Mouse (Mus musculus) left cerebral cortex, adult 2 months (tissue): ENCODE data around the gene Phlda1. TPM values are rescaled to one million over a fixed set of nuclear protein-coding genes. Genes with fewer than 3 reads are reported as not detected.
"Not testable (repeated sequence)": the region's sequence is repeated elsewhere in the genome, so short reads cannot be mapped to it uniquely, and the experiment has no call there.

ENCODE experiments used
- DNase-seq, 2 experiments: peaks; one replicate each; pipeline ENCODE4 v3.0.0; 2021 to 2022; ENCODE audit warnings: low spot score in 2 of 2, mixed read lengths in 1 of 2; ENCODE audit errors: extremely low spot score in 1 of 2
- H3K27ac ChIP-seq: fragments of 200-600 bp; 2 replicates; pipeline ENCODE4 v1.8.1; 2022
- H3K4me3 ChIP-seq: fragments of 200-600 bp; 2 replicates; pipeline ENCODE4 v1.8.1; 2022
- CTCF ChIP-seq: fragments of 200-600 bp; IDR thresholded peaks from 2 replicates; pipeline ENCODE4 v1.8.1; 2022; ENCODE audit warnings: antibody characterized with exemption, mild to moderate bottlenecking, moderate library complexity
- intact Hi-C: fragments of 180-260 bp; cut with DNase I; formaldehyde crosslinking; loops from one replicate; pipeline ENCODE4 v1.15.1; 2025
- total RNA-seq, 2 experiments: library from RNA; stranded (reverse); gene quantifications; 2 replicates each; pipeline ENCODE4 v1.2.3; 2021

Phlda1 gene
- total RNA-seq, 2 experiments from 2014 or later: 31.3 to 42.2 TPM

DNA sequence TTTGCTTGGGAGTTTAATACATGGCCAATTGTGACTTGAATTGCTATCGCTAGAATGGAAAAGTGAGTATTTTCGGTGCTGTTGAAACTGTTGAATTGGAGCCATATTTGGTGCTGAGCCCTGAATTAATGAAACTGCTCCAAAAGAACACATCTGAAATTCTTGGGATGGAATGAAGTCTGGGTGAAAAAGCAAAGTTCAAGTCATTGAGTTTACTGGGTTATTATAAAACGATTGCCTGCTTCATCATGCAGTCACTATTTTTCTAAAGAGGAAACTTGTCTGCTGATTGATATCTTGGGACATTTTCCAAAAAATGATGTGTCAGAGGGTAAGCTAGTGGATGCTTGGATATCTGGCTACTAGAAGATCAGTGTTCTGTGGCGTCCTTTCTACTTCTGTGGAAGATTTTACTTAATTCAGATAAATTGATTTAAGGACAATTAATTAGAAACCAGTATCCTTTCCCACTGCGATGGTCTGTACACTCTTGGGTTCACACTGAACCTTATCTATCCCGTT is 29.0 kb upstream of the Phlda1 start:
- H3K27ac ChIP-seq: no peak overlapping the region
- no peak for TF ChIP-seq CTCF
- intact Hi-C loops: loop anchor here (1.0 kb wide), 1 partner anchor 87 kb away; no protein-coding TSS in a partner anchor
- no peak for DNase-seq
- no peak overlapping the region for H3K4me3 ChIP-seq

DNA sequence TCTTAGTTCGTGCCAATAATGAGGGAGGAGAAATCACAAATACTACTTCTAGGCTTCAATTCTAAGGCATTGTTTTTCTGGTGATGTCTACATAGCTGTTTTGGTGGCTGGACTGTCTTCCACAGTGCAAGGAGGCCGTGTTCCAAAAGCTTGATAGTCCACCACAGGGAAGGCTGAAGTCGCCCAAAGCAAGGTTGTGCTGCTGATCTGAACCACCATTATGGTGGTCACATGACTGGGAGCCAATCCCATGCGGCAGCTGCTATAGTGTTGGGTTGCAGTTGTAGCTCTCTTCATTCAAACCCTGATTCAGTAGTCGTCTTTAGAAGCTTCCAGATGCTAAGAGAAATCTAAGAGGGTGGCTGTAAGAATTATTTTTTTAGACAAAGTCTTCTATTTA is 26.5 kb upstream of the Phlda1 start:
- DNase-seq: no peak
- intact Hi-C loops: no loop called here
- no peak for TF ChIP-seq CTCF
- Histone ChIP-seq H3K27ac (no peak overlapping the region; the same call in 1 of the 2 replicates), H3K4me3 (no peak overlapping the region)

DNA sequence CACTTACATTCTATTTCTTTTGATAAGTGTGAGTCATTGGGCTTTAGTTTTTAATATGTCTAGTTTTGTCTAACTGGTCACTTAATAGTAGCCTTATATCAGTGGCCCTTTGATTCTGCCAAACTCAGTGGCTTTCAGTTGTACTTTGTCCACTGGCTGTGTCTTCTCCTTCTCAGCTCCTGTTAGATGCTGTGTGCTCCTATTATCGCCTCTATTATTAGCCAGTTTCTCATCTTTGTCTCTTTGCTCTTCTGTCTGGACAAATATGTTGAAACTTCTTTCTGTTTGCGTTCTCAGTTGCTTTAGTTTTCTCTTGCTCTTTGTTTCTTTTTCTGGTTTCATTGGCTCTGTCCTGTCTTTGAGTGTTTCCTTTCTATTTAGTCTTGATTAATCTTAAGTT is 23.4 kb upstream of the Phlda1 start:
- no peak overlapping the region for H3K4me3 ChIP-seq
- no peak for TF ChIP-seq CTCF
- H3K27ac ChIP-seq: no peak overlapping the region
- no peak for DNase-seq
- intact Hi-C loops: no loop called here

DNA sequence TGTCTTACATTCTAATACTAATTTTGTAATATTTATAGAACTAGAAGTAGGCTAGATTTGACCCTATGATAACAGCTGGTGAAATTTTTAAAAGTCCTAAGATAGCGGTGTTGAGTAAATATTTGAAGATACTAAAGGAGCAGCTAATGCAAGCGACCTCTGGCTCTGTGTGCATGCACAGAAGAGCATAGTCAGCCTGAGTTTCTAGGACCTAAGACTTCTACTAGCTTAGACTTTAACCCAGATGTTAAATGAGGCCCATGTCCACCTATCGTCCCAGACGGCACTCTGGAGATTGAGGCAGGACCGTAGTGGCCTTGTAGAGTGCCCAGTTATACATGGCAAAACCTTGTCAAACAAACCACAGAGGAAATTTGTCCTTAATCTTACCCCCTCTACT is 22.0 kb upstream of the Phlda1 start:
- intact Hi-C loops: no loop called here
- Histone ChIP-seq H3K27ac (no peak overlapping the region), H3K4me3 (no peak overlapping the region)
- DNase-seq: no peak
- TF ChIP-seq CTCF: no peak

DNA sequence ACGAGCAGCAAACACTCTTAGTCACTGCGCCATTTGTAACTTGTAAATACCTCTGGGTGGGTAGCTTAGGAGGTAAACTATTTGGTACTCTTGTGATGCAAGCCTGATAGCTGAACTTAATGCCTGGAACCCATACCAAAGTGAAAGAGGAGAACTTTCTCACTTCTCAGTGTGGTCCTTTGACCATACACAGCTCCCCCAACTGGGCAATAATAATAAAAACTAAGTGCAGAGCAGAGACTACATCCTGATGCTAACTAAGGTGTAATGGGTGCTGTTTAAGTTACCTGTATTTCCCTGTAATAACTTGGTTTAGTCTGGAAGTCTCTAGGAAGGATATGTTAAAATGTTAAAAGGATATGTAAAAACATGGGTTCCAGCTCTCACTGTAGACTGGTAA is 17.3 kb upstream of the Phlda1 start:
- intact Hi-C loops: loop anchor here (2.0 kb wide), 1 partner anchor 190 kb away; the partner anchor contains the start of gene Bbs10
- peak; percentile 35 for TF ChIP-seq CTCF

DNA sequence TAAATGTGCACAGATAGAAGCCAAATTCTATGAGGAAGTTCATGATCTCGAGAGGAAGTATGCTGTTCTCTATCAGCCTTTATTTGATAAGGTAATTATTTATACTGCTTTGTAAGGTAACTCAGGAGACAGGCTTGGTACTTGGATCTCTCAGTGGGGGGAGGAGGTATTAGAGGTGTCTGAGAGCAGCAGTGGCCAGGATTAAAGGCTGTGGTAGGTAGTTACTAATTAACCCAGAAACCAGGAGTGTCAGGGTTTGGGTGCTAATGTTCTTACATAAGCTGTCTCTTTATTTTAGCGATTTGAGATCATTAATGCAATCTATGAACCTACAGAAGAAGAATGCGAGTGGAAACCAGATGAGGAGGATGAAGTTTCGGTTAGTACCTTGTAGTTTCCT is 16.0 kb upstream of the Phlda1 start:
- H3K4me3 ChIP-seq, intact Hi-C loops, DNase-seq, H3K27ac ChIP-seq: not testable (repeated sequence)

More for the DNA sequence above, 17.3 kb upstream of the Phlda1 start:
- Histone ChIP-seq H3K4me3 (no peak overlapping the region), H3K27ac (no peak overlapping the region)
- DNase-seq: peak in 1 of 2 experiments; percentile 2

DNA sequence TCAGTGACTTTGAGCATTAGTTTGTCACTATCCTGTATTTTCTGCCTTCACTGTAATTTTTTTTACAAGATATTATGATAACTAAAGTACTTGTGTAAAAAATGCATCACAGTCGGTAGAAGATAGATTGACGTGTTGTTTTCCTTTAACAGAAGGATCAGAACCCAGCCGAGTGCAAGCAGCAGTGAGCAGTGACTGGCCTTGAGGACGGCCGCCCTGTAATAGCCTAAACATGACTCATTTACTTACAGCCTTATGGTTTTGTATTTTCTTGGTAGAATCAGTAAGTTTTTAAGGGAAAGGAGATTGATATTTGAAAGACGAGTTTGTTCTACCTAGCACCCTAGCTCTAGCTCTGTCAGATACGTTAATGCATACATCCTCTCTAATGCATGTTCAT is 10.2 kb upstream of the Phlda1 start:
- no peak for TF ChIP-seq CTCF
- no peak for DNase-seq
- intact Hi-C loops: no loop called here
- no peak overlapping the region for H3K4me3 ChIP-seq
- H3K27ac ChIP-seq: no peak overlapping the region

DNA sequence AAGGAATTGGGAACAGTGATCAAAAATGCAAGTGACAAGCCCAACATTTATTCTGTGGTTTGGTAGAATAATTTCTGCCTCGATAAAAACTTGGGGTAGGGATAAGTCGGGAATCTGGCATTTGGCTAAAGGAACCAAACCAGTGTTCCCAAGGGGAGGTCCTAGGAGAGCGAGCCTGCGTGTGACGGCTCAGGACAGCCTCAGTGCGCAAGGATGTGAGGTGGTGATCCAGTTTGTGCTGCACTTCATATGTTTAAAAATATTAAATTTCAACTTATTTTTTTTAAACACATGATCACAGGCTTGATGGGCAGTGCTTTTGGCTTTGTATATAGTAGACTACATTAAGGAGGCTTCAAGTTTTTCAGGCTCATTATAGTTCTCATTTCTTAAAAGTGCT is 6.2 kb upstream of the Phlda1 start:
- intact Hi-C loops: loop anchor here (10.0 kb wide), 1 partner anchor 665 kb away; the partner anchor contains the start of genes Caps2 and Glipr1l3
- no peak overlapping the region for H3K4me3 ChIP-seq
- TF ChIP-seq CTCF: no peak
- no peak overlapping the region for H3K27ac ChIP-seq
- no peak for DNase-seq

DNA sequence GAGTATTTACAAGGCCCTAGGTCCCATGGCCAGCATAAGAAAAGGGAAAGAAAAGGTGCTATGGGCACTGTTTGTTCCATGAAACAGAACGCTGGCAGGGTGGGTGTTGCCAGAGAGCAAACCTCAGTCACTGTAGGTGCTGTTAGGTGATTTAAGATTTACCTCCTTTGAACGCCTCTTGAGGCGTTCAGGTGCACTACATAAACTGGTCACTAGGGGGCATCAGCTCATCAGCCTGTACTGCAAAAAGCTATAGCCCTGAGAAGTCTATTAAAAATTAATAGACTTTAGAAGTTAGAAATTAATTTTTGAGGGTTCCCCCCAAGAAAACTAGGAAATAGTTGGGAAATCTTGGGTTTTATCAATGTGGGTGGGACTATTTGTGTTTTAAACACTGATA is 3.0 kb upstream of the Phlda1 start:
- TF ChIP-seq CTCF: peak; percentile 99
- Histone ChIP-seq H3K4me3 (no peak overlapping the region), H3K27ac (no peak overlapping the region; the same call in 1 of the 2 replicates)
- DNase-seq: peak; percentile 79 to 83
- intact Hi-C loops: loop anchor here (2.0 to 10.0 kb wide), 2 partner anchors 204 to 662 kb away; partner anchors contain the start of genes Bbs10, Caps2 and Glipr1l3

DNA sequence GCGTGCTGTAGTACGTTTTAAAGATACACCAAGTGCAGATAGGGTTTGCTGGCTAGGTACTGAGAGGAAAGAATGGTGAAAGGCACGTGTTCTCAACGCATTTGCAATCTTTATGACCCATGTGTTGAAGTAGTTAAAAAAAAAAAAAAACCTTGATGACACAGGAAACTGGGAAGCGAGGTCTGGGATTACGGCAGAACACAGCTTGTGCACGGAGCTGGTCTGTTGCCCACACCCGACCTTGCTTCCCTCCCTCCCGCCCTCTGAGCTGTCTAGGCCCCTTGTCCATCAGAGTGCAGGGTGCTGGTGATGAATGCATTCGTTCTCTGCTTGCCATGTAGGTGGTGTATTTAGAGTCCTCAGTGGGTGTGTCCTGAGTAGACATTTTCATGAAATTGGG is 2.4 kb upstream of the Phlda1 start:
- TF ChIP-seq CTCF: no peak
- Histone ChIP-seq H3K4me3 (no peak overlapping the region), H3K27ac (no peak overlapping the region)
- intact Hi-C loops: loop anchor here (1.0 to 10.0 kb wide), 3 partner anchors 205 to 661 kb away; partner anchors contain the start of genes Bbs10, Caps2 and Glipr1l3
- DNase-seq: no peak

DNA sequence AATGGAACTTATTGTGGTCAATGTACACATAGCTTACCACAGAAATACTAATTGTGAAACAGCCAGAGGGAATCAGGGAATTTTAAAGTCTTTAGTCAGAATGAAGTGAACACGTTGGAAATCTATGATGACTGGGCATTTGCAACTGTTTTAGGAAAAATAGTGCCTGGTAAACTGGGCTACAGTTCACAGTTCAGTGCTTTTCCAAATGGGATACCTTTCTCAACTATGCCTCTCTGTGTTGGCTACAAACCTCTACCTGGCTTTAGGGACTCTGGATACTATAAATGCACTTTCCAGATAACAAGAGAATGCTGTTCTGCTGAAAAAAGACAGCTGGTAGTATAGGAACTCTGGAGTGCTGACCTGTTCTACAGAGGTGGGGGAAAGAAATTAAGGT is 1.5 kb upstream of the Phlda1 start:
- intact Hi-C loops: loop anchor here (1.0 to 10.0 kb wide), 4 partner anchors 153 to 660 kb away; partner anchors contain the start of genes Caps2 and Glipr1l3
- TF ChIP-seq CTCF: no peak
- no peak overlapping the region for H3K4me3 ChIP-seq
- no peak overlapping the region for H3K27ac ChIP-seq
- no peak for DNase-seq

DNA sequence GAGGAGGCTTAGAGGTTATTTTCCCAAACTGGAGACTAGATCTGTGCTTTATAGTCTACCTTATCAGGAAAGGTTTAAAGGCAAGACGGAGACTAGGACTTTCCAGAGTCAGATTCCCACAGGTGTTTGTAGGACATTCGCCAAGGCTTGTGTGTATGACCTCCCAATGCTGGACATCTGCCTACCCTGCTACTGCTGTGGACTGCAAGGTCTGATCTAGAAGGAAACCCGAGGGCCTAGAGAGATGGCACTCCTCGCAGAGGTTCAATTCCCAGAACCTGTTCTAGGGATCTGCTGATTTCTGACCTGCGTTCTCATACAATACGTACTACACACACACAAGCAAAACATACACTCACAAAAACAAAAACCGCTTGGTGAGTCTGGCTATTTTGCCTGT is 680 bp upstream of the Phlda1 start:
- intact Hi-C loops: loop anchor here (5.0 to 10.0 kb wide), 3 partner anchors 152 to 659 kb away; partner anchors contain the start of genes Caps2 and Glipr1l3
- Histone ChIP-seq H3K27ac (peak overlapping the region; percentile 64; the same call in 1 of the 2 replicates), H3K4me3 (no peak overlapping the region)
- DNase-seq: no peak
- no peak for TF ChIP-seq CTCF
